Mouse (Mus musculus): ENCODE results near the gene Gm49369. TPM values are rescaled to one million over a fixed set of nuclear protein-coding genes. Genes with fewer than 3 reads are reported as not detected.

Gm49369 gene
- polyA plus RNA-seq, 1 experiment: 2.2 TPM

DNA sequence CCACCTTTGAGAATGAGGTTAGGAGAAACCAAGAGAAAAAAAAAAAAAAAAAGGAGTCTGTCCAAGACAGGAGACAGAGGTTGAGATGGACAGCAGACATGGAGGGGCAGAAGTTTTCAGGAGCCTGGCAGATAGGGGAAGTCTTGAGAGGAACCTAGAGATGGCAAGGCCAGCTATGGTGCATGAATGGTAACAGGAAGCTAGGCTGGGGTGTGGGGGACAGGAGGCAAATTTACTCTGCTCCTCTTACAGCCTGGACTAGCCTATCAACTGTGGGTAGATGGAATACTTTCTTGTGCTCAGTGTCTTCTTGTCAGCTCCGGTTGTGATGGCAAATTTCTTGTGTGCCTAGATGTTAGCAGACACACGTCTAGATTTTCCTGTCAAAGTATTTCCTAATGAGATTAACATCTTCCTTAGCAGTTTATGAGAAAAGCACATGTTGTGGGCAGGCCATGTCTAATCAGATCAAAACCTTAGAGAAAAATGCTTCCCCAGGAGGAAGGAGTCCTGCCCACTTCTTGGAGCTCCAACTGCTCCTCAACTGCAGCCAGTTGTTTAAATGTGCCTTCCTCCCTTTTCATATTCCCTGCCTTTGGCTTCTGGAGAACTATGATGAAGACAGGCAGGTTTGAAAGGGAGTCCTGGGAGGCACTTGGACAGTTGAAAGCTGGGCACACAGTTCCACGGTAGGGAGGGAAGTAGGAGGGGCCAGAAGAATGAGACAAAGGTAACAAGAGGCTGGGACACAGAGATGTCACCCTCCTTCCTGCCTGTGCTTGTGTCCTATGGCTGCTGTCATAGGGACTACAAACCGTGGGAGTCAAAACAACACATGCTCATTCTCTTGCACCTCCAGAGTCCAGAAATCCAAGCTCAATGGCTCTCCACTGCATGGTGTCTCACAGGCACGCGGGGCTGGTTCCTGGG lies 12.1 kb upstream of the Gm49369 start:
- DNase-seq (ENCODE audit: low spot score): no peak

DNA sequence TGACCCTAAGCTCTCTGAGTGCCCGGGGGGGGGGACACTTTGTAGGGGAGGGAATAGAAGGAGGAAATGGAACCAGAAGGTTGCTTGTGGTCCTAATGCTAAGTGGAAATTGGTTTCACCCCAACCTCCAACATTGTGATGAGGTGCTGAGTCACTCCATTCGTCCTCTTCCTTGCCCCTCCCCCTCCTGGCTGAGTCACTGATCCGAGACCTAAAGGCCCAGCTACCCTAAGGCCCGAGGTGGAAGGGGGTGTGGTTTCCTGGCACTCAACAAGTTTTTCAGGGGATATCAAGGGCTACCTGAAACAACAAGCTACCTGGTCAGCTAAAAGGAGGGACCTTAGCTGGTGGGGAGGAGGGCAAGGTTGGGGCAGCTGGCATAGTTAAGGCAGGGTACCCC lies 10.7 kb upstream of the Gm49369 start:
- DNase-seq (ENCODE audit: low spot score): no peak

DNA sequence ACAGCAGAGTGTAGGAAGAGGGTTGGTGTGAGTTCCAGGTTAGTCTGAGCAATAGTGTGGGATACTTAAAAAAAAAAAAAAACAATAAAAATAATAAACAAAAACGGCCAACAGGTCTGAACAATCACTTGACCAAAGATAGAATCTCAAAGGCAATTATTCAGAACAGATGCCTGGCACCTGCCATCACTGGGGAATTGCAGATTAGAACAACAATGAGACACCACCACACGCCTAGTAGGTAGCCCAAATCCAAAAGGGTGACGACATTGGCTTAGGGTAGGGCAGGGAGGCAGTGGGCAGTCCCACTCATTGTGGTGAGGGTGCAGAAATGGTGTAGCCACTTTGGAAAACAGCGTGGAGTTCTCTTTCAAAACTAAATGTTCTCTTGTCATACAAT lies 9.1 kb upstream of the Gm49369 start:
- no peak for DNase-seq (ENCODE audit: low spot score)

DNA sequence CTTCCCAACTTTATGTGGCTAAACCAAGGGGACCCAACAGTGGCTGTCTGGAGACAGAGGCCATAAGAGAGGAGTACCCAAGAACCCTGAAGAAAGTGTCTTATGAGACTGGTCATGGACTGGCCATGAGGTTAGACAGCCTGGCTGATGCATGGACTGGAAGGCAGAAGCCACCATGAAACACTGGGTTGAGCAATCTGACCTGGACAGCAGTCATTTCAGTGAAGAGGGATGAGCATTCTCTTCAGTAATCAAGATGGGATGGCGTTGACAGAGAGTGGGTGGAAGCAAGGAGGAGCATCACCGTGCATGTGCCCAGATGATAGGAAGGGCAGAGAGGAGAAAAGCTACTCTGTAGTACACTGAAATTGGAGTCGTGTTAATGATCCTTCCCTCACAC lies 8.6 kb upstream of the Gm49369 start:
- no peak for DNase-seq (ENCODE audit: low spot score)

DNA sequence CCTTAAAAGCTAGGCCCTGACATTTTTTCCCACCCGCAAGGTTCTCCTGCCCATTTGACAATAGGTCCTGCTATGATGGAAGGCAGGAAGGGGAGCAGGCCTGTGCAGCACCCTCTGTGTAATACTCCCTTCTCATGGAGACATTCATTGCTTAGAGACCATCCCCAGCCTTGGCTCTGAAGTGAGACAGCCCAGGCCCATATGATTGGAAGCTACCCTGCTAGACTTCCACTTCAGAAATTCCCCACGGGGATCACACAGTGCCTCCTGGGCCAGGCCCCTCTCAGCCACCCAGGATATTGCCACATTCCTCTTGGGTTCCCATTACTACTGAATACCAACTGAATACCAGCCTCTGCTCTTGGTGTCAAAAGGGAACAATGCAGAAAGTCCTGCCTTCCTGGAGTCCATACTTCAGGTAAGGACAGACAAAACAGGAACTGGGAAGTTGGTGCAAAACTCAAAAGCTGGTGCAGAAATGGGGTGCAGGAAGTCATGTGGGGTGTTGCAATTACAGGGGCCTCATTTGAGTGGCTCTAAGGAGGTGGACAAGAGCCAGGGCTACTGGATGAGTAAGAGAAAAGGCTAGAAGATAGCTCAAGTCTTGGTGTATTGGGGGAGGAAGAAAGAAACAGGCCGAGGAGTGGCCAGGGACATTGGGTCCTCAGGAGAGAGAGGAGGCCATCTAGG lies 7.6 kb upstream of the Gm49369 start:
- no peak for DNase-seq (ENCODE audit: low spot score)

DNA sequence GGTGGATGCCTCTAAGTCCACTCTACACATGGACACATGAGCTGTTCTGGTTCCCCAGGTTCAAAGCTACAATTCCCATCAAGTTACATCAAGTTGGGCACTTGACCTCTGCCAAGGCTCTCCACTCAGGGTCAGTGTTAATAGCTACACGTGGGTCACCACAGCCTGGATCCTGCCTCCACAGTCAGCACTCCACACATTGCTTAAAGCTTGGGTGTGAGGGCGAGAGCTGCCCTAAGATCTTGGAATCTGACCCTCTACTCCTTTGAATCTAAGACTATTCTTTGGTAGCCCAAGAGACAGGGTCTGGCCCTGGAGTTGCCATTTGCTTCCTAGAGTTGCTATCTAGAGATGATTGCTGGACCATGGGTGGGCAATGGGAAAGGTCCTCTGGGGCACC lies 6.3 kb upstream of the Gm49369 start:
- no peak for DNase-seq (ENCODE audit: low spot score)

DNA sequence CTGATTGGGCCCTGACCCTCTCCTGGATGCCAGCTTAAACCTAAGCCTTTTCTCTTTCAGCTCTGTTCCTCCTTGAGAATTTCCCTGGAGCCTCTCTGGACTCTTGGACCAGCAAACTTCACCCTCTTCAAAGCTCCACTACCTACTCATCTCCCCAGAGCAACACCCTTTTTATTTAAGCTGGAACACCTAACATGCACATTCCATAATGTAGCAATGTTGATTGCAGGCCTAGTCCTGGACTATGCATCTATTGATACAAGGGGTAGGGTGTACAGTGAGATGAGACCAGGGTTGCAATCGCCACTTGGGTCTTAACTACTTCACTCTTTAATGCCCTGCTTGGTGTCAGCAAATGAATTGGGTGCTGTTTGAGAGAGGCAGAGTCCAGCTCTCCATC lies 5.7 kb upstream of the Gm49369 start:
- DNase-seq (ENCODE audit: low spot score): no peak

DNA sequence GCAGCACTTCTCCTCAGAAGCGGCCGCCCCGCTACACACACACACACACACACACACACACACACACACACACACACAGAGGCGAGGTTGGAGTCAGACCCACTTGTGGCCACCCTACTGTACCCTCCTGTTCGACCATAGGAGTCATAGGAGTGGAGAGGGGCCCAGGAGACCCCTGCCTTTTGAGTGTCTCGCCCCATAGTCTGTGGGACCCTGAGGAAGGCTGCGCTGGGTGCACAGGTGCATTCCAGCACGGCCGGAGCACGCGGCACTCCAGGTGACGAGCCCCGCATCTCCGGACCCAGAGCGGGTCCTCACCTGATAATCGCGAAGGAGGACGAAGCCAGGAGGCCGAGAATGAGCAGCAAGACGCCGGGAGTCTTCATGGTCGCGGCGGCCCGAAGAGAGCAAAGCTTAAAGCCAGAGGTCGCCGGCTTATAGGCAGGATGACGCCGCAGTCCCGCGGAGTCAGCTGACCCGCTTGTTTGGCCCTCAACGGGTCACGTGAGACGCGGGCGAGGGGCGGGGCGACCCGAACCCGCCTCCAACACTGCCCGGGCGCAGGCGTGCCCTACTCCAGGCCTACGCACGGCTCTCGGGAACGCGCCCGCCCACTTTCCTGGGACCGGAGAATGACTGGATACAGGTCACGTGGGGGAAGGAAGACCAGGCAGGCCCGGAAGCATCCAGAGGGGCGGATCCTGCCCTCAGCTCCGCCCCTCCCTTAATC lies 5.1 kb upstream of the Gm49369 start, which contains the start of gene Ctsd:
Ctsd (minus strand) TSS at position 620 of the 730 bp plus-strand sequence.
- peak; percentile 95 for DNase-seq (ENCODE audit: low spot score)

DNA sequence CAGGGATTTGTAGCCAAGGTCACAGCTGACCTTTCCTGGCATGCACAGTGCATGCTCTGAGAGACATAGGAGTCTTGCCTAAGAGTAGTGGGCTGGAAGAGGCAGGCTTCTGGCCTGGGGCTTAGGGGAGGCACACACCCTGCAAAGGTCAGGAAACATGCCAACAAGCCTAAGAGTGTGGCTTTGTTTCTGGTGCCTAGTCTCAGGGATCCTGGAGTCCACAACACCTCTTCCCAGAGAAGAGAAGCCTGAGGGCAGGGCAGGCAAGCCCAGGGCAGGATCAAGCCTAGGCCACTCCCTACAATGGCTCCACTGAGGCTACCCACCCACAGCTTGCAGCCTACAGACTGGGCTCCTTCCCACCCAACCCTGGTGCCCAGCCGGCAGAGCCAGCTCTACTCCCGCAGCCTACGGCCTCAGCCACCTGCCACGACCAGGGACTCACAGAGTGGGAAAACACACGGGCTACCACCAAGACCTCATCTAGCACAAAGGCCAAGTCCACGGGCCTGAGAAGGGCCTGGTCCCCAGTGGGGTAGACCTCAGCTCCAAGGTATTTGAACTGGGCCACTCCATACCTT lies 4.2 kb upstream of the Gm49369 start:
- no peak for DNase-seq (ENCODE audit: low spot score)

DNA sequence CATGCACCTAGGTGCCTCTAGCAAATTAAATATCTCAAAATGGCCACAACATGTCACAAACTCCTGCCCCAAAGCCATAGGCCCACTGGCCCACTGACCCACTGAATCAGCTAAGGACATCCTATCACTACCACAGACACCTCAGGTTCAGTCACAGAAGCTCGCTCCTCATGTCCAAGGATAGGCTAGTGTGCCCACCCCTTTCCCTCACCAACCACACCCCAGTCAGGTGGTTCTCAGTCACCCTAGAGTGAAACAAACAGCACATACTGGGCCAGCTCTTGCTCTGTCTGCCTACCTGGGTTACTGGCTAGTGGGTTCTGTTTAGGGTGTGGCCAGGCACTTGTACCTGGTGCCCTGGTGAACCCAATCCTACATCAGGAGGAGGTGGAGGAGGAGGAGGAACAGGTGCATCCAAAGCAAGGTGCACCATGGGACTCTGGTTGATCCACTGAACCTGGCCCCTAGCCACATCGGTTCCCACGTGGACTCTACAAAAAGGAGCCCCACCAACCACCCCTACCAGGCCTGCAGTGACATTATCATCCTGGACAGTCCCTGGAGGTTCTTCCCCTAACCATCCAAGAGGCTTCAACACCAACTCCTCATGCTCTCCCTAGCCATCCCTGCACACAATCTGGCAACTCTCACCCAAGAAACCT lies 3.4 kb upstream of the Gm49369 start:
- DNase-seq (ENCODE audit: low spot score): no peak

DNA sequence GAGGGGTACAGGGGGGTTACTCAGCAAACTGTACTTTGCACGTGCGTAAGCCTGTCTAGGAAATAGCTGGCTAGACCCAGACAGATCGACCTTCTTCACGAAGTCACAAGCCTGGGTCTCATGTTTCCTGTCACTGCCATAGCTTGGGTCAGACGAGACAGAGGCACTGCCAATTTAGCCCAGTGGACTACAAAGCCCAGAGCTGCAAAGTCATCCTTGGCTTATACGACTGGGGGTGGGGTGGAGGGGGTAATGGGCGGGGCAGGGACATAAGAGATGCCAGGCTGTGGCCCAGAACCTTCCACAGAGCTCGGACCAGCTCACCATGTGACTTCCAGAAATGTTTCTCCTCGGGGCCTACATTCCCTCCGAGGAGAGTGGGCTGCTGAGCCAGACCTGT lies 1.8 kb upstream of the Gm49369 start:
- DNase-seq (ENCODE audit: low spot score): no peak

DNA sequence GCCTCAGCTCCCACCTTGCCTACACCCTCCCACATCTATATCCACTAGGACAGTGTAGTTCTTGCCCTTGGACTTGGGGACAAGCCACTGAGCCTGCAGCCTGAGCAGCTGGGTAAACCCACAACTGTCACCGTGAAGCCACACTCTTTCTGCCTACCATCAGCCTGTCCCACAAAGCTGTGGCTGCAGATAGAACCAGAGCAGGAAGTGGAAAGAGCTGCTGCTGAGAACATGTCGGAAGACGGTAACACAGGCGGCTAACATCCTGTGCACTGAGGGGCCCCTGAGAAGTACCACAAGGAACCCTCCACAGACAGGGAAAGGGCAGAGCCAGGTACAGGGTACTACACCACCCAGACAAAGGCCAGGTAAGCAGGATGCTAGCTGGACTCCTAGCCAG lies 1.3 kb downstream of the Gm49369 start:
- DNase-seq (ENCODE audit: low spot score): no peak

DNA sequence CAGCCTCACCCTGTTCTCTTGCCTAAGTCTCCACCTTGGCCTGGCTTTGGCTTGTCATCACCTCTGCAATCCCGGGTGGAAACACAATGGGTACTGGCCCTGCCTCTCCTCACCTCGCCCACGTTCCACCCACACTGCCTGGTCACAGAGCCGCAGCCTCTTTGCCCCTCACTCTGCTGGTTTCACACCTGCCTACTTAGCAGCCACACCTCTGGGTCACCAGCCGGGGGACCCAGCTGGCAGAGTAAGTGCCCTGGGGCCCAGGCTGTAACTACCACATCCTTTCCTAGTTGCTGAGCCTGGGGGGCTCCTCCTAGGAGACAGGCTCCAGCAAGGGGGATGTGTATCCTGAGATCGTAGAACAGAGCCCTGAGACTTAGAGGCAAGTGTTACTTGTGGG lies 3.3 kb downstream of the Gm49369 start:
- DNase-seq (ENCODE audit: low spot score): no peak

DNA sequence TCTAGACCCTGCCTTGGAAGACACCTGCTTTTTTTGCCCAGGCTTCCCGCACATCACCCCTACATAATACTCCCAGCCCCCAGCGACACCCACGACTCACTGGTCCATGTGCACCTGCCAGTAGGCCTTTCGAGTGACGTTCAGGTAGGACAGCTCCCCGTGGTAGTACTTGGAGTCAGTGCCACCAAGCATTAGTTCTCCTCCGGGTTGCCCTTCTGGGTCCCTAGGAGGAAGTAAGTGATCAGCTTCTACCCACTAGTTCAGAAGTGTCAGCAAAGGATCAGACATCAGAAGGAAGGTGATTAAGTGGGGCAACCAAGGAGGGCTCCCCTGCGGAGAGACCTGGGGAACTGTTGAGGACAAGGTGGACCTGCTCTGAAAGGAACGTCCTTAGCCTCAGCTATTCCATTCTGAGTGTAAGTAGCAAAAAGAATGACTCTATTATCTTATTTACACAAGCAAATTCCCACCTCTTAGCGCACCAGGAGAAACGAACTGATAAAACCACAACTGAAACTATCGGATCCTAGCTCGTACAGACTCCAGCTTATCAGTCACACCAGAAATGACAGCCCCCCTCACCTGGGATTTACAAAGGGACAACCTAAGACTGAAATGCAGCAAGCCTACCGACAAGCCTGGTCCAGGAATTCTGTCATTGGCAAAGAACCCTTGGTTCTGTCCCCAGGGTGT lies 5.1 kb downstream of the Gm49369 start:
- no peak for DNase-seq (ENCODE audit: low spot score)

DNA sequence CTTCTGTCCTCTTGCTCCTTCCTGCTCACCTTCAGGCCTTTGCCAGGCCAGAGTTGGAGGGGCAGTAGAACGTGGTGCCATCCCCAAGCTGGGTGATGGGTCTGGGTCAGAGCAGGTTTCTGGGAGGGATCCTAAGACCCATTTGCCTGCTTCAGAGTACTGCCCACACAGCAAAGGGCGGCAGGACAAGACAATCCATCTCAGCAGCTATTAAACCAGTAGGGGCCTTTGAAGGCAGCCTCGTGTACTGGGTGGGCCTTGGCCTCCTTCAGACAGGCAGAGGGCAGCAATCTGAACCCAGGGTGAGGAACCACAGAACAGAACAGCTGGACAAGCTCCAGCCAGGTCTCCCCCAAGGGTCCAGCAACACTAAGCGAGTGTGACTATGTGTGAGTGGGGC lies 6.4 kb downstream of the Gm49369 start:
- no peak for DNase-seq (ENCODE audit: low spot score)

DNA sequence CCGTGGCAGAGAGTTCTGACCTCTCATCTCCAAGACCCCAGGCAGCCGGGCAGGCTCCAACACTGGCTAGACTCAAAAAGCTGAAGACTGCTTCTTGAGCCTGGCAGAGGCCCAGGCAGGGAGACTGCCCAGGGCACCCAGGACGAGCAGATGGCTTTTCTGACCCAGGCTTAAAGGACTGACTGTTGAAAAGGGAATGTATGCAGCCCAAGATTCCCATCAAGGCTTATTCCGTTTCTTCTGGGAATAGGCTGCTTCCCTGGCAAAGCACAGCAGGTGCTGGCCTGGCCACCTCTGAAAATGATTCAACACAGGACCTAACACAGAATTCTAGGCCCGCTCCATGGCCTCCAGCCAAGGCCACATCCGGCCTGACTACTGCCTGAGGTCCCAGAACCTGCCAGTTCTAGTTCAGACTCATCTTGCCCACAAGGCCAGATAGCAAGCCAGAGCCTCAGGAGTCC lies 7.2 kb downstream of the Gm49369 start:
- no peak for DNase-seq (ENCODE audit: low spot score)

DNA sequence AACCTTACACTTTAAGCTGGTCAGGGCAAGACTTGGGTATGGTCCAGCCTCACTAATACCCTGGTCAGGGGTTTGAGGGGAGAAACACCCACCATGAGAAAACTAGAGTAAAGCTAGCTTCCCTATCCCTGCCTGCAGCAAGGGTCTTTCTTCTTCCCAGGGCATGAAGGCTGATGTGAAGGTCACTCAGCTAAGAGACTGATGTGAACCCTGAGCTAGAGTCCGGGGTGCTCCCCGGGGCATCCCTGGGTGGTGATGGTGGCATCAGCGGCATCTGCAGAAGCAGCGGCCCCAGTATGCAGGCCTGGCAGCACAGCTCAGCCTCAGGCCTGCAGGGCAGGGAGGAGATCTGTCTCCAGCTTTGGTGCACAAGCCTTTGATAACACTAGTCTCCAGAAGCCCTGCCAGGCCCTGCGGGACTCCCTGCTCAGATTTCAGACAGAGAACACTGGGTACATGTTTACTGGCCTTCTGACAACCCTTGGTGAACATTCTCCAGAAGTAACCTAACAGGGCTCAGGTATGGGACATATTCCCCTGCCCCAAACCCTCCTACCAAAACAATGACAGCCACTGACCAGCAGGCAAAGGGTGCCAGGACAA lies 8.0 kb downstream of the Gm49369 start:
- no peak for DNase-seq (ENCODE audit: low spot score)

DNA sequence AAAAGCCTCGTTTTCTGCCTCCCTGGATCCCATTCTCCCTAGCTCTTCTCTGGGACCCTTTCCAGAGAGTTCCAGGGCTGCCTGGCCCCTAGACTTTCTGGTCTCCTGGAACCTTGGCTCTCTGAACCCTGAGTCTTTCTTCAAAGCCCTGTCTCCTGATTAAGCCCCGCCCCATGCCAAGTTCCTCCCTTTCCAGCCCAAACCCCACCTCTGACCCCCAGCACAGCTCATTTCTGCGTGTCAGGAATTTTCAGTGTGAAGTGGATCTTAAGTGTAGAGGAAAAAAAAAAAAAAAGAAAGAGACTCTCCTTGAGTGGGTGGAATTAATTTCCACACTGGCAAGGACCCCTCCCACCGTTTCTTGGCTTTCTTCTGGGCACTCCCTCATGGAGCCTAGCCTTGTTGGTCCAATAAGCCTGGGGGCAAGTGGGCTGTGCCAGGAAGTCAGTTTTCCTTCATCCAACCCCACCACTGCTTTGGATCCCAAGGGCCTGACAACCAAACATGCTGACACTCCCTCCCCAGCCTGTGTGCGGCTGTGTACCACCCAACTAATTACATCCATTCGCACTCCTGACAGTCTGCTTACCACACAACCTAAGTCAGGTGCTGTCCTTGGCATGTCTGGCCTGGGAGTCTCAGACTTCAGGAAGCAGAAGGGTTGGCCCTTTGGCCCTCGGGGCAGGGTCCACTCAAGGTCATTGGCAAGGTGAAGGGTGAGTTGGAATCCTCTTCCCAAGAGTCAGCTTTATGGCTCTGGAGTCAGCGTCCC lies 8.6 kb downstream of the Gm49369 start, which contains the start of gene Ifitm10:
Ifitm10 (minus strand) TSS at position 113 of the 772 bp plus-strand sequence.
- DNase-seq (ENCODE audit: low spot score): no peak

DNA sequence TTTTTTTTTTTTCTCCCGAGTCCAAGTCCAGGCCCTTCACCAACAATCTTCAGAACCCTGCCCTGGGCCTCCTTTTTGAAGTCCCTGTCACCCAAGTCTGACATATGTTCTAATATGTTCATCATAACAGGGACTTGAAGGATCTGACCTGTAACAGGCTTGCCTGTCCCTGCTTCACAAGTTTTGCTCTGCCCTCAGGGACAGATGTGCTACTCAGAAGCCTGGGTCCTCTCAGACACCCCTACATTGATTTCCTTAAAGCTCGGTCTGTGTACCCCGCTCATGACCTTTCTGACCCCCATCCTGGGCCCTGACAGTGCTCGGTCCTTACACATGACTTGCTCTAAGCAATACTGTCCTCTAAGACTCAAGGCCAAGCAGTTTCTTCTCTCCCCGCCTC lies 9.4 kb downstream of the Gm49369 start:
- no peak for DNase-seq (ENCODE audit: low spot score)

Data from urinary bladder, adult 2 months (tissue).